In genomic region chr4:140247006-140248003, GRCm38 (mm10) we compare ENCODE assay signal across 9 mouse cellular contexts. TPM values are rescaled to one million over a fixed set of nuclear protein-coding genes. Genes with fewer than 3 reads are reported as not detected.
DNase-seq lines count a peak whose midpoint lies in the region; ATAC-seq lines count a peak whose summit lies in the region.
"Had no signal": no experiment of that assay in that cellular context is flagged by ENCODE, and none has a peak within 500 bp of the region (broad histone marks: within the 10 kb centered on the region; RNA-seq: fewer than 3 reads in every experiment).

No protein-coding gene starts in this region.

- H3K36me3 ChIP-seq in neural tube, embryonic 11.5 days (ENCODE audit: control insufficient read depth, insufficient read depth, low read length), result no peaks in the 10 kb centered on the region
- no peaks in the 10 kb centered on the region for H3K36me3 ChIP-seq in limb, embryonic 11.5 days (ENCODE audit: control insufficient read depth, insufficient read depth, low read length)
- no peaks in the 10 kb centered on the region for H3K36me3 ChIP-seq in stomach, embryonic 16.5 days (ENCODE audit: control insufficient read depth, insufficient read depth, low read length)

- H3K4me3 ChIP-seq in neural tube, embryonic 11.5 days (ENCODE audit: low read depth, low read length), result peak overlapping the region; percentile 54
- peak overlapping the region; percentile 15; the same call in 1 of the 2 replicates for H3K4me3 ChIP-seq in limb, embryonic 11.5 days (ENCODE audit: low read depth, low read length)
- no peak overlapping the region for H3K4me3 ChIP-seq in stomach, embryonic 16.5 days (replicated peaks; ENCODE audit: low read length)

- H3K9ac ChIP-seq in neural tube, embryonic 11.5 days (ENCODE audit: low read length), result no peak overlapping the region
- H3K9ac ChIP-seq in limb, embryonic 11.5 days (ENCODE audit: low read length), result no peak overlapping the region
- H3K9ac ChIP-seq in stomach, embryonic 16.5 days (ENCODE audit: low read length), result no peak overlapping the region

- WGBS in neural tube, embryonic 11.5 days, result 9% methylated on average over 28 of the region's 28 CpGs
- 14% methylated on average over 28 of the region's 28 CpGs for WGBS in limb, embryonic 11.5 days
- 12% methylated on average over 28 of the region's 28 CpGs for WGBS in stomach, embryonic 16.5 days

- peak overlapping the region; percentile 90 for H3K4me2 ChIP-seq in neural tube, embryonic 11.5 days (ENCODE audit: low read depth)
- H3K4me2 ChIP-seq in limb, embryonic 11.5 days (ENCODE audit: low read depth, severe bottlenecking), result peak overlapping the region; percentile 50
- H3K4me2 ChIP-seq in stomach, embryonic 16.5 days (ENCODE audit: low read depth, low read length), result peak overlapping the region; percentile 36; the same call in 1 of the 2 replicates

- peaks cover 73% of the 10 kb centered on the region for H3K27me3 ChIP-seq in neural tube, embryonic 11.5 days (ENCODE audit: control insufficient read depth, insufficient read depth, low read length)
- H3K27me3 ChIP-seq in limb, embryonic 11.5 days (ENCODE audit: control insufficient read depth, insufficient read depth, low read length), result peaks cover 78% of the 10 kb centered on the region
- peaks cover 73% of the 10 kb centered on the region for H3K27me3 ChIP-seq in stomach, embryonic 16.5 days (ENCODE audit: control insufficient read depth, insufficient read depth, low read length)

- no peak for ATAC-seq in neural tube, embryonic 11.5 days (ENCODE audit: insufficient read depth, low FRiP score, low TSS enrichment)
- ATAC-seq in limb, embryonic 11.5 days (ENCODE audit: insufficient number of reproducible peaks, low FRiP score, low TSS enrichment, low read depth), result no peak
- no peak for ATAC-seq in stomach, embryonic 16.5 days (ENCODE audit: insufficient read depth, low FRiP score)

- H3K4me1 ChIP-seq in neural tube, embryonic 11.5 days (ENCODE audit: control insufficient read depth, insufficient read depth, low read length), result peaks cover 13% of the 10 kb centered on the region
- peaks cover 6% of the 10 kb centered on the region; the same call in 1 of the 2 replicates for H3K4me1 ChIP-seq in limb, embryonic 11.5 days (ENCODE audit: control insufficient read depth, insufficient read depth, low read length)
- H3K4me1 ChIP-seq in stomach, embryonic 16.5 days (ENCODE audit: control insufficient read depth, insufficient read depth, low read length), result no peaks in the 10 kb centered on the region

- no peaks in the 10 kb centered on the region for H3K9me3 ChIP-seq in neural tube, embryonic 11.5 days (ENCODE audit: control insufficient read depth, low read length)
- H3K9me3 ChIP-seq in limb, embryonic 11.5 days (ENCODE audit: control insufficient read depth, low read length), result no peaks in the 10 kb centered on the region
- no peaks in the 10 kb centered on the region for H3K9me3 ChIP-seq in stomach, embryonic 16.5 days (replicated peaks; ENCODE audit: control insufficient read depth, low read length)

- no peak overlapping the region for H3K27ac ChIP-seq in neural tube, embryonic 11.5 days (ENCODE audit: low read depth, low read length)
- H3K27ac ChIP-seq in limb, embryonic 11.5 days (replicated peaks; ENCODE audit: low read depth, low read length), result no peak overlapping the region
- no peak overlapping the region for H3K27ac ChIP-seq in stomach, embryonic 16.5 days (ENCODE audit: low read length)

- intact Hi-C loops in gastrocnemius, postnatal 14 days (cut with DNase I; ENCODE audit: low total_unique reads), result no loop called here

- peak; percentile 41 to 57 for DNase-seq in cerebellum, postnatal 25 days
- DNase-seq in cerebellum, adult 11 months, result no peak
- DNase-seq in neural tube, embryonic 11.5 days (ENCODE audit: low spot score), result no peak
- DNase-seq in neural tube, embryonic 10.5 days (ENCODE audit: extremely low spot score, low spot score), result no peak
- peak; percentile 23 for DNase-seq in limb, embryonic 11.5 days (ENCODE audit: low spot score)
- DNase-seq in gastrocnemius, postnatal 14 days, result no peak
- DNase-seq in ovary, adult 18-20 months (ENCODE audit: low spot score), result no peak
- DNase-seq: B cell, adult 2 months had no signal

RNA-seq across cellular contexts. Expression of gene Igsf21, which starts 0.7 kb away (rescaled TPM):
- polyA plus RNA-seq in neural tube, embryonic 11.5 days (2014; fragmentation: Nextera tagmentation; extraction: Ambion mirVana), result 12.4 and 12.9 TPM in 2 replicates
- polyA plus RNA-seq in limb, embryonic 11.5 days (2014; fragmentation: Nextera tagmentation; extraction: Ambion mirVana), result 0.07 TPM in 1 of 2 replicates, not detected in the other
- 1.3 and 1.5 TPM in 2 replicates for polyA plus RNA-seq in stomach, embryonic 16.5 days (2015; fragmentation: Nextera tagmentation; extraction: Ambion mirVana)
- under 1 TPM; 0.14 to 0.16 TPM for total RNA-seq in gastrocnemius, postnatal 14 days (2021)

Comparison
In these comparisons a context has a peak if more than half of its experiments do, and no peak if none do; other contexts are left out.
1. DNase-seq: peak in cerebellum, postnatal 25 days (2 of 2) and limb, embryonic 11.5 days (single experiment); none in cerebellum, adult 11 months (single experiment), neural tube, embryonic 11.5 days (single experiment), neural tube, embryonic 10.5 days (single experiment), gastrocnemius, postnatal 14 days (single experiment) and ovary, adult 18-20 months (single experiment).
2. H3K4me2 ChIP-seq: peak in every context shown above with its lines; median percentile 90 in neural tube, embryonic 11.5 days; 50 in limb, embryonic 11.5 days; 36 in stomach, embryonic 16.5 days.